Mouse (Mus musculus): Measurements from ENCODE around the gene Cd300ld5. TPM values are rescaled to one million over a fixed set of nuclear protein-coding genes. Genes with fewer than 3 reads are reported as not detected.

Gene Cd300ld5
- total and polyA plus RNA-seq, 2 experiments from 2014 or later = 0.82 TPM; not detected in 1

- 70% methylated on average over 3 of the region's 3 CpGs for WGBS
- H3K9ac ChIP-seq (replicated peaks; ENCODE audit: low read length, poor library complexity, severe bottlenecking) = no peak overlapping the region
- no peaks in the 10 kb centered on the region for H3K36me3 ChIP-seq (ENCODE audit: insufficient read depth, low read length)
- 0 out of 2 replicates have a peak, but pooled peaks cover 5% of the 10 kb centered on the region for H3K4me1 ChIP-seq (ENCODE audit: insufficient read depth, low read length)
- DNase-seq (ENCODE audit: low spot score) (no peak), ATAC-seq (ENCODE audit: low FRiP score) (no peak)
- H3K4me3 ChIP-seq (ENCODE audit: low read depth, low read length) = no peak overlapping the region
- H3K27ac ChIP-seq (ENCODE audit: low read depth, low read length) = no peak overlapping the region
- peaks cover 5% of the 10 kb centered on the region; the same call in 1 of the 2 replicates for H3K27me3 ChIP-seq (ENCODE audit: insufficient read depth, low read length)
- no peak overlapping the region for H3K4me2 ChIP-seq (ENCODE audit: low read depth, low read length, poor library complexity, severe bottlenecking)
- no peaks in the 10 kb centered on the region for H3K9me3 ChIP-seq (ENCODE audit: low read length)
- no peak for TF ChIP-seq CTCF (IDR thresholded peaks at IDR 0.05)
Observed at GRCm38 (mm10) chr11:115081373-115081772, 43.8 kb upstream of the Cd300ld5 start.

- WGBS = 39% methylated on average over 13 of the region's 13 CpGs
- ATAC-seq (ENCODE audit: low FRiP score) = no peak
Observed at GRCm38 (mm10) chr11:115080886-115081285, 43.3 kb upstream of the Cd300ld5 start.

GRCm38 (mm10) chr11:115078680-115079079 is 41.1 kb upstream of the Cd300ld5 start:
- Histone ChIP-seq H3K4me1 (ENCODE audit: insufficient read depth, low read length) (no peaks in the 10 kb centered on the region), H3K4me2 (ENCODE audit: low read depth, low read length, poor library complexity, severe bottlenecking) (no peak overlapping the region), H3K4me3 (ENCODE audit: low read depth, low read length) (no peak overlapping the region), H3K27me3 (ENCODE audit: insufficient read depth, low read length) (peaks cover under 1% of the 10 kb centered on the region; the same call in 1 of the 2 replicates), H3K9ac (replicated peaks; ENCODE audit: low read length, poor library complexity, severe bottlenecking) (no peak overlapping the region), H3K27ac (ENCODE audit: low read depth, low read length) (no peak overlapping the region), H3K9me3 (ENCODE audit: low read length) (no peaks in the 10 kb centered on the region), H3K36me3 (ENCODE audit: insufficient read depth, low read length) (no peaks in the 10 kb centered on the region)
- DNase-seq (ENCODE audit: low spot score) (no peak), ATAC-seq (ENCODE audit: low FRiP score) (no peak)
- no peak for TF ChIP-seq CTCF (IDR thresholded peaks at IDR 0.05)
- WGBS = 80% methylated on average over 5 of the region's 5 CpGs

More at GRCm38 (mm10) chr11:115080886-115081285, 43.3 kb upstream of the Cd300ld5 start:
- Histone ChIP-seq H3K27me3 (ENCODE audit: insufficient read depth, low read length) (peaks cover 5% of the 10 kb centered on the region; the same call in 1 of the 2 replicates), H3K9ac (replicated peaks; ENCODE audit: low read length, poor library complexity, severe bottlenecking) (no peak overlapping the region), H3K4me2 (ENCODE audit: low read depth, low read length, poor library complexity, severe bottlenecking) (no peak overlapping the region), H3K36me3 (ENCODE audit: insufficient read depth, low read length) (no peaks in the 10 kb centered on the region), H3K27ac (ENCODE audit: low read depth, low read length) (no peak overlapping the region), H3K9me3 (ENCODE audit: low read length) (no peaks in the 10 kb centered on the region), H3K4me1 (ENCODE audit: insufficient read depth, low read length) (0 out of 2 replicates have a peak, but pooled peaks cover 5% of the 10 kb centered on the region), H3K4me3 (ENCODE audit: low read depth, low read length) (no peak overlapping the region)
- peak; percentile 81 for DNase-seq (ENCODE audit: low spot score)
- TF ChIP-seq CTCF (IDR thresholded peaks at IDR 0.05) = peak; percentile 93

DNA sequence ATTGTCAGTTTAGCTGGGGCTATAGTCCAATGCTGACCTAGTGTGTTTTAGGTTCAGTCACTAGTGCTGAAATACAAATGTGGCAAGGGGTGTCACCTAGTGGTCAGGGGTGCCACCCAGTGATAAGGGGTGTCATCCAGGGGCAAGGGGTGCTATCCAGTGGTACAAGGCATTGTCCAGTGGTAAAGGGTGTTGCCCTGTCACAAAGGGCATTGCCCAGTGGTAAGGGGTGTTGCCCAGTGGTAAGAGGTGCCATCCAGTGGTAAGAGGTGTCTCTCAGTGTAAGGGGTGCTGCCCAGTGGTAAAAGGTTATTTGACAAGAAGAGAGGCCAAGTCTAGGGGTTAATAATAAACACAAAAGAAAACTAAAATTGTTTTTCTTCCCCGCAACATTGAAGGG is 39.9 kb upstream of the Cd300ld5 start:
- no peak for TF ChIP-seq CTCF (IDR thresholded peaks at IDR 0.05)
- no peak for ATAC-seq (ENCODE audit: low FRiP score)

GRCm38 (mm10) chr11:115075859-115076258 is 38.3 kb upstream of the Cd300ld5 start:
- Histone ChIP-seq H3K4me1 (ENCODE audit: insufficient read depth, low read length) (no peaks in the 10 kb centered on the region; the same call in 1 of the 2 replicates), H3K27ac (ENCODE audit: low read depth, low read length) (no peak overlapping the region), H3K27me3 (ENCODE audit: insufficient read depth, low read length) (no peaks in the 10 kb centered on the region), H3K4me3 (ENCODE audit: low read depth, low read length) (no peak overlapping the region), H3K36me3 (ENCODE audit: insufficient read depth, low read length) (no peaks in the 10 kb centered on the region), H3K4me2 (ENCODE audit: low read depth, low read length, poor library complexity, severe bottlenecking) (no peak overlapping the region), H3K9me3 (ENCODE audit: low read length) (no peaks in the 10 kb centered on the region), H3K9ac (replicated peaks; ENCODE audit: low read length, poor library complexity, severe bottlenecking) (no peak overlapping the region)
- no peak for ATAC-seq (ENCODE audit: low FRiP score)
- DNase-seq (ENCODE audit: low spot score) = no peak
- no peak for TF ChIP-seq CTCF (IDR thresholded peaks at IDR 0.05)
- 80% methylated on average over 5 of the region's 5 CpGs for WGBS

More for the DNA sequence above, 39.9 kb upstream of the Cd300ld5 start:
- DNase-seq (ENCODE audit: low spot score) = no peak
- Histone ChIP-seq H3K9me3 (ENCODE audit: low read length) (no peaks in the 10 kb centered on the region), H3K4me2 (ENCODE audit: low read depth, low read length, poor library complexity, severe bottlenecking) (no peak overlapping the region), H3K27me3 (ENCODE audit: insufficient read depth, low read length) (no peaks in the 10 kb centered on the region), H3K27ac (ENCODE audit: low read depth, low read length) (no peak overlapping the region), H3K36me3 (ENCODE audit: insufficient read depth, low read length) (no peaks in the 10 kb centered on the region), H3K4me1 (ENCODE audit: insufficient read depth, low read length) (no peaks in the 10 kb centered on the region), H3K4me3 (ENCODE audit: low read depth, low read length) (no peak overlapping the region), H3K9ac (replicated peaks; ENCODE audit: low read length, poor library complexity, severe bottlenecking) (no peak overlapping the region)
- WGBS = 93% methylated on average over 1 of the region's 1 CpGs

DNA sequence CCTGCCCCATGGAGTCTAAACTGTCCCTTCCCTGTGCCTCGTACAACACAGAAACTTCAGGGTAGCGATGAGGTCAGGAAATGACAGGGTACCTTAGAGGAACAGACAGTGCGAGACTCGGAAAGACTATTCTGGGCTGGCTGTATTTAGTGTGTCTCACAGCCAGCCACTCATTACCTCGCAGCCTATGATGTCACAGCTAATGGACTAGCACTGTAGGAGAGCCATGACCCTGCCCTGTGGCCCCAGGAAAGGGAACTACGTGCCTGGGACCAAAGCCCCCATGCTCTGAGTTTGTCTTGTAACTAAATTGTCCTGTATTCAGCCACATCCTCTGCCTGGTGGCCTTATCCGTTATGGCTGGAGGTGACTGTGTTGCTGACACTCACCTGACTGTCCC is 37.8 kb upstream of the Cd300ld5 start:
- H3K9ac ChIP-seq (replicated peaks; ENCODE audit: low read length, poor library complexity, severe bottlenecking) = no peak overlapping the region
- no peaks in the 10 kb centered on the region for H3K27me3 ChIP-seq (ENCODE audit: insufficient read depth, low read length)
- no peak for TF ChIP-seq CTCF (IDR thresholded peaks at IDR 0.05)
- no peak overlapping the region for H3K4me2 ChIP-seq (ENCODE audit: low read depth, low read length, poor library complexity, severe bottlenecking)
- no peaks in the 10 kb centered on the region for H3K36me3 ChIP-seq (ENCODE audit: insufficient read depth, low read length)
- no peak for DNase-seq (ENCODE audit: low spot score)
- H3K27ac ChIP-seq (ENCODE audit: low read depth, low read length) = no peak overlapping the region
- no peak for ATAC-seq (ENCODE audit: low FRiP score)
- no peak overlapping the region for H3K4me3 ChIP-seq (ENCODE audit: low read depth, low read length)
- no peaks in the 10 kb centered on the region; the same call in 1 of the 2 replicates for H3K4me1 ChIP-seq (ENCODE audit: insufficient read depth, low read length)
- H3K9me3 ChIP-seq (ENCODE audit: low read length) = no peaks in the 10 kb centered on the region
- WGBS = 78% methylated on average over 7 of the region's 7 CpGs

Data from midbrain, postnatal 0 days (tissue).